Mouse (Mus musculus) kidney, adult 2 months (tissue): ENCODE data around the gene Zfyve27.

Experiments used
- CTCF ChIP-seq: fragments of 200-500 bp; conservative IDR thresholded peaks from 2 replicates; pipeline ENCODE4 v1.5.1; 2011; ENCODE audit warnings: low read depth, mild to moderate bottlenecking, control low read depth, low read length, moderate library complexity, mixed read lengths; ENCODE audit not compliant: insufficient read depth, insufficient read length
- POLR2A ChIP-seq: fragments of 200-500 bp; IDR thresholded peaks from one replicate; pipeline ENCODE4 v1.6.1; 2011; ENCODE audit warnings: low read depth, low read length, control low read depth

GRCm38 (mm10) chr19:42118596-42118995, 45.2 kb upstream of the Zfyve27 start:
- TF ChIP-seq POLR2A (no peak), CTCF (no peak)
